Mouse (Mus musculus) thymus, adult 2 months (tissue): ENCODE results near the gene Gipr. TPM values are rescaled to one million over a fixed set of nuclear protein-coding genes. Genes with fewer than 3 reads are reported as not detected.

ENCODE experiments used
- DNase-seq: peaks from one replicate; pipeline ENCODE4 v3.0.0; 2021
- H3K27ac ChIP-seq: fragments of 200-500 bp; 2 replicates; pipeline ENCODE4 v1.5.1; 2012; ENCODE audit warnings: low read length, control low read depth; ENCODE audit not compliant: control insufficient read depth, insufficient read depth
- H3K27me3 ChIP-seq: fragments of 200-500 bp; 2 replicates; pipeline ENCODE4 v1.6.1; 2012; ENCODE audit warnings: mild to moderate bottlenecking, low read length, moderate library complexity, mixed read lengths; ENCODE audit not compliant: control insufficient read depth, insufficient read depth
- H3K36me3 ChIP-seq: fragments of 200-500 bp; 2 replicates; pipeline ENCODE4 v1.6.1; 2012; ENCODE audit warnings: mild to moderate bottlenecking, low read length, moderate library complexity; ENCODE audit not compliant: control insufficient read depth, insufficient read depth
- H3K4me1 ChIP-seq: fragments of 200-500 bp; replicated peaks from 2 replicates; pipeline ENCODE4 v1.6.1; 2012; ENCODE audit warnings: low read length; ENCODE audit not compliant: control insufficient read depth, insufficient read depth
- H3K4me3 ChIP-seq: fragments of 200-500 bp; 2 replicates; pipeline ENCODE4 v1.5.1; 2012; ENCODE audit warnings: mild to moderate bottlenecking, low read length, control low read depth, moderate library complexity; ENCODE audit not compliant: control insufficient read depth, insufficient read depth
- CTCF ChIP-seq: fragments of 200-500 bp; IDR thresholded peaks from 2 replicates; pipeline ENCODE4 v1.5.1; 2012; ENCODE audit warnings: mild to moderate bottlenecking, control low read depth, low read length, moderate library complexity, borderline replicate concordance; ENCODE audit not compliant: control insufficient read depth, poor library complexity, insufficient read depth; ENCODE audit errors: extremely low read depth
- POLR2A ChIP-seq: fragments of 200-500 bp; IDR thresholded peaks from 2 replicates; pipeline ENCODE4 v1.6.1; 2012; ENCODE audit warnings: mild to moderate bottlenecking, low read length, control low read depth, moderate library complexity; ENCODE audit not compliant: control insufficient read depth, poor library complexity, insufficient read depth; ENCODE audit errors: extremely low read depth
- WGBS: fragments of 180-500 bp; shearing (Covaris S2); methylation state at CpG from one replicate; pipeline ENCODE4 v1.1.7; 2018; 5-methylcytosine and 5-hydroxymethylcytosine counted together
- polyA plus RNA-seq: library from polyadenylated mRNA; depleted of rRNA; stranded (reverse); fragments of >200 nt; gene quantifications from 2 replicates; pipeline ENCODE4 v1.2.3, GENCODE M21; 2012; rRNA removed

Gipr gene
- polyA plus RNA-seq, 1 experiment: 0.73 TPM

DNA sequence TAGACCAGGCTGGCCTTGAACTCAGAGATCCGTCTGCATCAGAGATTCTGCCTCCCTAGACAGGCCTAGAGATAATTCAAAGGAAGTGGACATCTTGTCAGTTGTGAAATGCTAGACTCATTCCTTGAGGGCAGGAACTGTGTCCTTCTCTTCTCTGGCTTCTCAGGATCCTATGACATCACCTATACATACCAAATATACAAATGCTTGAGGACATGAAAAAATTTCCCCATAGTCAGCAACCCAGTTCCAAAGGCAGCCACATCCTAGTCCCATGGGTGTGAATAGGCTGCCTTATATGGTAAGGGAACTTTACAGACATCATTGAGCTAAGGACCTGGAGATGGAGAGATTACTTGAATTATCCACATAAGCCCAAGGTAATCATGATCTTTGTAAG is 56.4 kb downstream of the Gipr start:
- TF ChIP-seq CTCF (no peak), POLR2A (no peak)
- Histone ChIP-seq H3K4me1 (no peaks in the 10 kb centered on the region), H3K27me3 (no peaks in the 10 kb centered on the region), H3K27ac (no peak overlapping the region), H3K4me3 (no peak overlapping the region), H3K36me3 (no peaks in the 10 kb centered on the region)
- WGBS: 97% methylated on average over 1 of the region's 1 CpGs
- no peak for DNase-seq

DNA sequence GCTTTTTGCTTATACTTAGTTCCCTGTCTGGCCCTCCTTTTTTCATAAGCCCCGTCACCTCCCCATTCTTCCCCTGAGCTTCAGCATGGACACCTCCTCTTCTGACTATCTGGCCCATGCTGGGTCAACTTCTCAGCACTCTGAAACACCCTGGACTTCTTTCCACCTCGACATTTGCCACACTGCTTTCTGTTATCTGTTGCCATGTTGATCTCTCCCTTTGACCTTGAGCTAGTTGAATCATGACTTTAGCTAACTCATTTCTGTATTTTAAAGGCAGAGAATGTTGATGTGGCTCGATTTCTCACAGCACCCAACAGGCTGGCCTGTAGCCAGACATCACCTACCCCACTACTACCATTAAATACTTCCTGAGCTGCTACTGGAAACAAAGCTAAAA is 58.5 kb downstream of the Gipr start:
- Histone ChIP-seq H3K27me3 (no peaks in the 10 kb centered on the region), H3K27ac (no peak overlapping the region), H3K4me3 (no peak overlapping the region), H3K36me3 (no peaks in the 10 kb centered on the region), H3K4me1 (no peaks in the 10 kb centered on the region)
- TF ChIP-seq CTCF (no peak), POLR2A (no peak)
- no peak for DNase-seq
- 63% methylated on average over 3 of the region's 3 CpGs for WGBS

Other genes starting within 250 kb of the Gipr start
- gene Nova2, start 240.2 kb downstream of the Gipr start, polyA plus RNA-seq: 0.39 and 0.40 TPM in 2 replicates
- 0.12 TPM in 1 of 2 replicates, not detected in the other for gene Nanos2, start 178.7 kb downstream of the Gipr start, polyA plus RNA-seq
- gene Mypop, start 174.9 kb downstream of the Gipr start, polyA plus RNA-seq: 3.6 and 5.0 TPM in 2 replicates
- gene Irf2bp1, start 162.1 kb downstream of the Gipr start, polyA plus RNA-seq: 67.2 and 76.3 TPM in 2 replicates
- 0.51 and 0.69 TPM in 2 replicates for gene Foxa3, start 142.6 kb downstream of the Gipr start, polyA plus RNA-seq
- gene Sympk, start 141.8 kb downstream of the Gipr start, polyA plus RNA-seq: 150 and 189 TPM in 2 replicates
- gene Rsph6a, start 111.4 kb downstream of the Gipr start, polyA plus RNA-seq: 0.05 and 0.18 TPM in 2 replicates
- 50.7 and 55.6 TPM in 2 replicates for gene Dmwd, start 89.9 kb downstream of the Gipr start, polyA plus RNA-seq
- 108 and 154 TPM in 2 replicates for gene Dmpk, start 82.3 kb downstream of the Gipr start, polyA plus RNA-seq
- gene Six5, start 71.5 kb downstream of the Gipr start, polyA plus RNA-seq: 14.8 and 20.0 TPM in 2 replicates
- gene Gm4969, start 47.8 kb downstream of the Gipr start, polyA plus RNA-seq: 0.24 and 0.31 TPM in 2 replicates
- gene Fbxo46, start 46.3 kb downstream of the Gipr start, polyA plus RNA-seq: 29.2 and 30.1 TPM in 2 replicates
- 15.3 and 18.2 TPM in 2 replicates for gene Qpctl, start 16.8 kb downstream of the Gipr start, polyA plus RNA-seq
- gene Snrpd2, start 16.4 kb downstream of the Gipr start, polyA plus RNA-seq: 32.8 and 36.7 TPM in 2 replicates
- gene Eml2, start 10.3 kb upstream of the Gipr start, polyA plus RNA-seq: 38.9 and 40.3 TPM in 2 replicates
- gene Gpr4, start 46.4 kb upstream of the Gipr start, polyA plus RNA-seq: 4.2 and 5.5 TPM in 2 replicates
- 46.5 and 46.7 TPM in 2 replicates for gene Opa3, start 62.2 kb upstream of the Gipr start, polyA plus RNA-seq
- 325 and 327 TPM in 2 replicates for gene Vasp, start 105.7 kb upstream of the Gipr start, polyA plus RNA-seq
- 0.57 and 0.63 TPM in 2 replicates for gene Ppm1n, start 113.9 kb upstream of the Gipr start, polyA plus RNA-seq
- gene Rtn2, start 116.5 kb upstream of the Gipr start, polyA plus RNA-seq: 3.0 and 19.9 TPM in 2 replicates
- 1.8 and 1.9 TPM in 2 replicates for gene Fosb, start 143.9 kb upstream of the Gipr start, polyA plus RNA-seq
- 62.3 and 63.6 TPM in 2 replicates for gene Ercc1, start 178.7 kb upstream of the Gipr start, polyA plus RNA-seq
- gene Cd3eap, start 193.4 kb upstream of the Gipr start, polyA plus RNA-seq: 7.5 and 8.0 TPM in 2 replicates
- 13.6 and 14.2 TPM in 2 replicates for gene Ppp1r13l, start 193.6 kb upstream of the Gipr start, polyA plus RNA-seq
- 134 and 137 TPM in 2 replicates for gene Ercc2, start 215.9 kb upstream of the Gipr start, polyA plus RNA-seq
- 73.1 and 87.0 TPM in 2 replicates for gene Klc3, start 238.0 kb upstream of the Gipr start, polyA plus RNA-seq
- gene Ckm, start 238.6 kb upstream of the Gipr start, polyA plus RNA-seq: 19.3 and 332 TPM in 2 replicates